Mouse (Mus musculus) mouse embryonic stem cell (cell line): ENCODE results near the gene Pck1.
"Not testable (repeated sequence)": the region's sequence is repeated elsewhere in the genome, so short reads cannot be mapped to it uniquely, and the experiment has no call there.

Experiments used
- in situ Hi-C, 2 experiments: fragments of 300-500 bp; cut with MboI; formaldehyde crosslinking; loops; 1 replicate in 1 of 2; 3 replicates in 1 of 2; pipeline ENCODE4 v1.14.3; 2019 to 2020; ENCODE audit warnings: low sequenced_read_pairs in 2 of 2, low pct_unique_long_range_greater_than_20kb in 1 of 2, mixed read lengths in 1 of 2; ENCODE audit not compliant: unreplicated experiment in 1 of 2

Pck1 gene

GRCm38 (mm10) chr2:173152436-173153151, at the start of gene Pck1:
Gene Pck1 (plus strand): TSS chr2:173153048.
- in situ Hi-C loops, result no loop called here

DNA sequence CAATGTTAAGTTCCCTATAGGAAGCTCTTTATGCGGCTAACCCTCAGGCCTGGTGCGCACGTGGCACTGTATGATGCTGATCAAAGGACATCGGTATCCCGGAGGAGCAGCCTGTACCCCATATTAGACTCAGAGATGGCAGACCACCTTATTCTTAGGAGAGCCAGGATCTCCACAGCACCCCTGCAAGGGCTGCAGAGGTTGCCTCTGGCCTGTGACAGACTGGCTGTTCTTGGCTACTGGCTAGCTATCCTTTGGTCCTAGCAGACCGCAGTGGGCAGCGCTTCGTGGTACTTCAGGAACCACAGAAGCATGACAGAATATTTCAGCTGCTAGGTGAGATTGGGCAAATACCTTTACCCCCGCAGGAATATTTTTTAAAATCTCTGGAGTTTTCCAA, 46.4 kb upstream of the Pck1 start:
- in situ Hi-C loops, result loop anchor here (5.0 kb wide), 1 partner anchor 76 kb away; no protein-coding TSS in a partner anchor

GRCm38 (mm10) chr2:173106889-173107785, 45.7 kb upstream of the Pck1 start:
- in situ Hi-C loops, result loop anchor here (5.0 kb wide), 1 partner anchor 75 kb away; no protein-coding TSS in a partner anchor

DNA sequence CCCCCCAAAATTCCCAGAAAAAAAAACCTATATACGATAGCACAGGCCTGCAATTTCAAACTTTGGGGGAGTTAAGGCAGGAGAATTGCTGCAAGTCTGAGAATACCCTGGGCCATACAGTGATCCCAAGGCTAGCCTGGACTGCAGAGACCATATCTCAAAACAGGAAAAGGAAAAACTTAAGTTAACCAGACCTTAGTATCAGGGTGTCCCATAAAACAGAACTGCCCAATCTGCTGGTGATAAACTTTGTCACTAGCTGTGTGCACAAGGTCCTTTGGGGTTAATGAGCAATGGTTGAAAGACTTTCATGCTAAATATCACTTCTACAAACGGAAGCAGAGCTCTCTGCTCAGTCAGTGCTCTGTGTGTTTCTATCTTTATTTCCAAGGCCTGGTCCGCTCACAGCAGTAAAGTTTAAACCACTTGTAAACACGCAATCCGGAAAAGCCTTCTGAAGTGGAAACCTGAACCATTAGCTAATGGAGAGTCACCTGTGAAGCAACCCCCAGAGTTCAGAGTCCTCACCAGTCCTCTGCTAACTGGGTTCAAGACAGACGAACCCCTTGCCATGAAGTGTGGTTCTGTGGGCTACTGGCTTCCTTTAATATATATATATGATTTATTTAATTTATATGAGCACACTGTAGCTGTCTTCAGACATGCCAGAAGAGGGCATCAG, 44.2 kb upstream of the Pck1 start:
- in situ Hi-C loops, result loop anchor here (5.0 kb wide), 1 partner anchor 74 kb away; no protein-coding TSS in a partner anchor

- in situ Hi-C loops, result loop anchor here (5.0 kb wide), 1 partner anchor 73 kb away; no protein-coding TSS in a partner anchor
These were observed 43.3 kb upstream of the Pck1 start for GRCm38 (mm10) chr2:173109510-173109909.

DNA sequence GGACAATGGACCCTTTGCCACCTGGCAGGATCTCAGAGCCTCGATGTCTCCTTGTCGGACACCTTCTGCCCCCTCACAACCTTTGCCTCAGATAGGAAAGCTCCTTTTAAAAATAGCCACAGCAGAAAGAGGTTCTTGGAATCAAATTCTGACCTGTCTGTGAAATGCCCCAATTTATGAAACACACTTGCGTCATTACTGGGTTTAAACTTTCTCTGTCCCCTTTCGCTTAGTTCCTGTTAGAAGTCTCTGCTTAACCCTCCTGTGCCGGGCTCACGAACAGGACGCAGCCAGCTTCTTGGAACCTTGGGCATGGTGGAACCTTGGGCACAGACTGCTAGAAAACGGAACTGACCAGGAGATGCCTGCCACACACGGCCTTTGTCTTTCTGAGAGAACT, 42.3 kb upstream of the Pck1 start:
- in situ Hi-C loops, result no loop called here

GRCm38 (mm10) chr2:173113796-173114195, 39.1 kb upstream of the Pck1 start:
- in situ Hi-C loops, result not testable (repeated sequence)

DNA sequence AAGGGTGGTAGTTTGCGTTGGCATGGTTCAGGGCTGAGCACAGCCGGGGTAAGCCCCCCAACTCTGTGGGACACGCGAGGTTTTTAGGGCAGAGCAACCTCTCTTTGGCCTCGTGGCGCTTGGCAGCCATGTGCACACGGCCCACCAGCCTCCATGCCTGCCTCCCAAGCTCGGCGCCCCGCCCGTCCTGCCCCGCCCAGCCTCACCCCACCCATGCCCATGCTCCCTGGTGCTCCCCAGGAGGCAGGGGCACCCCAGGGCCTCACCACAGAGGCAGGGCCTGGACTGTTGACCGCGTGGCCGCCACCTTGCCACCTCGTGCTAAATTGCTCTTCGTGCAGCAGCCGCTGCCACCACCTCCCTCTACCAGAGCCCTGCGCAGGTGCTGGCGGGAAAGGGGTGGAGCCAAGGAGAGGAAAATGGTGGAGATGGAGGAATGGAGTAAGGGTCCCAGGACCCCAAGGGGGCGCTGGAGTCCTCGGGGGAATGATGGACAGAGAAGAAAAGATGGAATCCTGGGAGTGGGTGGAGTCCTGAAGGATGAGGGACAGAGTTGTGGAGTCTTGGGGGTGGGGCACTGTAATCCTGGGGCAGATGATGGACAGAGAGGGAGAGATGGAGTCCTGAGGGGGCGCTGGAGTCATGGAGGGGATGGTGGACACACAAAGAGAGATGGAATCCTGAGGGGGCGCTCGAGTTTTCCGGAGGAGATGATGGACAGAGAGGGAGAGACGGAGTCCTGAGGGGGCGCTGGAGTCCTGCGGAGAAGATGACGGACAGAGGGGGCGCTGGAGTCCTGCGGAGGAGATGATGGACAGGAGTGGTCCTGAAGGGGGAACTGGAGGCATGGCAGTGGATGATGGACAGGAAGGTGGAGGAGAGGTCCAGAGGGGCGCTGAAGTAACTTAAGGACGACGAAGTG, 33.6 kb upstream of the Pck1 start, which contains the start of gene Ctcfl:
TSS of gene Ctcfl (minus strand) at position 503 of the 922 bp plus-strand sequence.
- in situ Hi-C loops, result no loop called here

GRCm38 (mm10) chr2:173120117-173120516, 32.7 kb upstream of the Pck1 start:
- in situ Hi-C loops, result not testable (repeated sequence)

DNA sequence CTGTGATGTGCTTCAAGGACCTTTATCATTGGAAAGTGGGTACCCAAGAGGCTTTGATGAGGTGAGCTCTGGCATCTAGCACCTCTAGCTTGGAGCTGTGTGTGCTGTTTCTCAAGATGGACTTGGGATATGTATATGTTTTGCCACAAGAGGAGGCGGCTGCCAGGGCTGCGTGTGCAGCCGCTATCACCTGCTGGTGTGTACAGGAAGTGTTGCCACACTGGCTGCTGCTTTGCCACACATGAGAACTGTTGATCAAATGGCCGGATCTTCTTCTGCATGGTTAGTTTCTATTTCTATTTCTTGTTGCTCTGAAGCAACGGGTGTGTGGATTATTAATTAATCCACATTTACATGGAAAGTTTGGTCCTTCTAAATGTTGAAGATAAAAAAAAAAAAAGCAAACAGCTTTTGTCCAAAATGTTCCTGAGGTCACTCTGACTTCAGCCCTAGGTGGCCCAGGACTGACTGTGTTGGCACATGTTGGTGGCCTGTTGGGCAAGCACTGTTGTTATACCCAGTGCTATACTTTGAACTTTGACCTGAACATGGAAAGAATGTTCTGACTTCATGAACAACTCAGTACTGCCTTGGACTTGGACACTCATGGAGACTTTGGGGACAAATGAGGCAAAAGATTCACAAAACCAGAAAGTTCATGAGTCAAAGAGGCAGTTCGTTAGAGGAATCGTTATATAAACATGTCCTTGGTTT, 28.7 kb upstream of the Pck1 start:
- in situ Hi-C loops, result no loop called here

DNA sequence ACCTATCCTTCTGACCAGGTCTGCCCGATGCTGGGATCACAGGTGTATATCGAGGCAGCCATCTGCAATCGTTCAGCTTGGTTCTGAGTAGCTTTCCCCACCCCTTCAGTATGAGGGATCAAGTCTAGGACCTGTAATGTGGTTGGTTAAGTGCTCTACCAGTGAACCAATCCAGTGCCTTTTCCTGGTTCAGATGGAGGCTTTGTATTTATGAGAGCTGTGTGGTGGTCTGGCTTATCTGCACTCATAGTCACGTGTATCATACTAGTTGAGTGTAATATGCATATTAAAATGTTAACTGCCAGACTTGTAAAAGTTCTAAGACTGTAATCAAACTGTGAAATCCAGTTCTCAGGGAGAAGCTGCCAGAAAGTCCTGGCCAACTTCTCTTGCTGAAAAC, 26.5 kb upstream of the Pck1 start:
- in situ Hi-C loops, result no loop called here

DNA sequence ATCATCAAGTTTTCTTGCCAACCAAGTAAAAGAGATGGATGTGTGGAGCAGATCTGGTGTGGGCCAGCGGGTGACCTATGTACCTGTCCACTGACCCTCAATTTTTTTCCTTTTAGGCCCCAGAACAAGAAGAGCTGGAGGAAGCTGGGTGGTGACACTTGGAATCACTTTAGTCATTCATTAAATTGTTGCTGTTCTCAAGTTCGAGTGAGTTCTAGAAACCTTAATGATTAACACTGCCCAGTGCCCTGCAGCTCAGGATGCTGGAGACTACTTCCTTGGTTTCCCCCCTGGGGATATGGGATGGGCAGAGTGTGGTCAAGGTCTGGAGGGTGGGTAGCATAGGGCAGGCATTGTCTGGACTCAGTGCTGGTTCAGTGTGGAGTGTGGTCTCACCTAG, 23.7 kb upstream of the Pck1 start:
- in situ Hi-C loops, result no loop called here

DNA sequence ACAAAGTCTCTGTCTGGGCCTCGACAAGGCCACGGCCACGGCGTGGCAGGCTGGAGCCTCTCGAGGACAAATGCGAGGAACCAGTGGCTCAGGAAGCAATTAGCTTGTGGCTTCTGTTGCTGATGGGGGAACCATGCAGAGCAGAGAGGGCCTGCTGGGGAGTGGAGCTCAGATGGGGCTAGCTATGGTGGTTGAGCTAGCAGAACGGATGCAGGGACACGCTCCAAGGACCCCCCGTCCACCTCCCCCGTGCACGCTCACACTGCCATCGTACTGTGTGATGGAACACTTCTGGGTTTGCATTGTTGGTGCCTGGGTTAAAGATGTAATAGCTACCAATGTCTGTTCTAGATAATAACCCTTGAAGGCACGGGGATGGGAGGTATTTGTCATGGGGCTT, 20.6 kb upstream of the Pck1 start:
- in situ Hi-C loops, result no loop called here

GRCm38 (mm10) chr2:173132794-173133300, 20.0 kb upstream of the Pck1 start:
- in situ Hi-C loops, result no loop called here

DNA sequence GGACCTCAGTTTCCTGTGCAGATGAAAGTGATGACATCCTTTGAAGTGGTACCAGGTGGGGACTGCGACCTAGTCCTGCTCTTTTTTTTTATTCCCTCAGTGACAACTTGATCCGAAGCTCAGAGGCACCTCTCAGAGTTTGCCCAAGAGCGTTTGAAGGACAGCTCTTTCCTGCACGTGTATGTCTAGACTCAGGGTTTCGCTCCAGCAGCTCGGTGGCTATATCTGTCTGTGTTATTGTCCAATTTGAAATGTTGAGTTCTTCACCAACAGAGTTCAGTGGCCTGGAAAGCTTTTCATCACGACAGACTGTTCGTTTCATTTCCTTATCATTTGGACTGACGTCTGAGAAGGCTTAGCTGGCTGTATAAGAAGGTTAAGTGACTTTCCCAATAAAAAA, 18.2 kb upstream of the Pck1 start:
- in situ Hi-C loops, result no loop called here

GRCm38 (mm10) chr2:173138323-173139239, 14.3 kb upstream of the Pck1 start:
- in situ Hi-C loops, result no loop called here
